Mouse (Mus musculus) A20 (cell line): ENCODE measurements around the gene Apof.
A peak's percentile ranks its signal among the peaks of the same experiment; 100 is the strongest.

ENCODE experiments used
- DNase-seq: peaks from one replicate; pipeline ENCODE4 v3.0.0-alpha.2; 2011; ENCODE audit warnings: low read depth, low spot score

Apof gene

GRCm38 (mm10) chr10:128298243-128298642, 29.8 kb downstream of the Apof start:
- no peak for DNase-seq

GRCm38 (mm10) chr10:128298702-128299171, 30.3 kb downstream of the Apof start, which contains the start of gene Il23a:
Il23a (minus strand) TSS chr10:128298752.
- no peak for DNase-seq

GRCm38 (mm10) chr10:128302357-128302756, 33.9 kb downstream of the Apof start:
- DNase-seq, result no peak

- DNase-seq, result no peak
These were observed 34.3 kb downstream of the Apof start for GRCm38 (mm10) chr10:128302785-128303125.

GRCm38 (mm10) chr10:128303126-128304021, 34.9 kb downstream of the Apof start, which contains the start of gene Pan2:
Pan2 (plus strand) TSS chr10:128303335.
- DNase-seq, result peak; percentile 100

GRCm38 (mm10) chr10:128309654-128310053, 41.2 kb downstream of the Apof start:
- DNase-seq, result no peak

GRCm38 (mm10) chr10:128310177-128310576, 41.7 kb downstream of the Apof start:
- no peak for DNase-seq

- no peak for DNase-seq
These were observed 42.4 kb downstream of the Apof start for GRCm38 (mm10) chr10:128310902-128311301.

- no peak for DNase-seq
These were observed 47.1 kb downstream of the Apof start for GRCm38 (mm10) chr10:128315578-128315977.
